Mouse (Mus musculus): Measurements from ENCODE around the gene Gpr107. TPM values are rescaled to one million over a fixed set of nuclear protein-coding genes. Genes with fewer than 3 reads are reported as not detected.

Gpr107 gene
- polyA plus RNA-seq, 1 experiment: 27.9 TPM

GRCm38 (mm10) chr2:31209525-31209924, 57.4 kb downstream of the Gpr107 start:
- no peak overlapping the region for H3K4me3 ChIP-seq (replicated peaks; ENCODE audit: control insufficient read depth, low read depth, low read length)
- H3K4me1 ChIP-seq (ENCODE audit: control insufficient read depth, insufficient read depth, low read length): peaks cover 1% of the 10 kb centered on the region; the same call in 1 of the 2 replicates
- 91% methylated on average over 4 of the region's 4 CpGs for WGBS
- TF ChIP-seq CTCF (IDR thresholded peaks at IDR 0.05; ENCODE audit: control insufficient read depth, insufficient read depth, low read length) (no peak), POLR2A (IDR thresholded peaks at IDR 0.05; ENCODE audit: borderline replicate concordance, control insufficient read depth, low read depth, low read length) (no peak)
- H3K27ac ChIP-seq (ENCODE audit: control insufficient read depth, insufficient read depth, low read depth, low read length, poor library complexity): no peak overlapping the region

DNA sequence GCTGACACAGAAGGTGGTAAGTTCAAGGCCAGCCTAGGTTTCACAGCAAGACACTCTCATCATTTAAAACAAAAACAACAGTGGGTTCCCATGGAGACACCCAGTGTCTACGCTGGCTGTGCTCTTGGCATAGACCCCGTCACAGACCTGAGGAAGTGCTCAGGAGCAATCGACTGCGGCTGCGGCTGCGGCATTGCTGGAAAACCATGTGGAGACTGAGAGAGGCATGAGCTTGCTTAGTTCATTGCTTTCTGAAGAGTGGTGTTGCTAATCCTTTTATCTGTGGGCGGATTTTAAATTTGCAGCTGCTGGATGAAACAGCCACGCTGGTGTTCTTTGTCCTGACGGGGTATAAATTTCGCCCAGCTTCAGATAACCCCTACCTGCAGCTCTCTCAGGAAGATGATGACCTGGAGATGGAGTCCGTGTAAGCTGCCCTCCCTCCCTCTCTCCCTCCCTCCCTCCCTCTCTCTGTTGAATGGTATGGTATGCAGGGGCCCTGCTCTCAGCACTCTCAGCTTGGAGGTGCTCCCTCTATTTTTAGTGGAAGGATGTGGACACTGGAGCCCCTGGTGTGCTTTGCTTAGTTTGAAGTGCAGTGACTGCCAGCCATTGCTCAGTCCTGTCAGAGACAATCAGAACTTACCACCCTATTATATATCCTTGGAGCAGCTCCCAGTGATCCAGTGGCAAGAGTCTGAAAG, 58.2 kb downstream of the Gpr107 start:
- TF ChIP-seq CTCF (IDR thresholded peaks at IDR 0.05; ENCODE audit: control insufficient read depth, insufficient read depth, low read length): no peak
- no peak for TF ChIP-seq POLR2A (IDR thresholded peaks at IDR 0.05; ENCODE audit: borderline replicate concordance, control insufficient read depth, low read depth, low read length)
- Histone ChIP-seq H3K4me1 (ENCODE audit: control insufficient read depth, insufficient read depth, low read length) (peaks cover 1% of the 10 kb centered on the region; the same call in 1 of the 2 replicates), H3K4me3 (replicated peaks; ENCODE audit: control insufficient read depth, low read depth, low read length) (no peak overlapping the region), H3K27ac (ENCODE audit: control insufficient read depth, insufficient read depth, low read depth, low read length, poor library complexity) (no peak overlapping the region)
- 92% methylated on average over 11 of the region's 11 CpGs for WGBS

GRCm38 (mm10) chr2:31211204-31211603, 59.1 kb downstream of the Gpr107 start:
- TF ChIP-seq POLR2A (IDR thresholded peaks at IDR 0.05; ENCODE audit: borderline replicate concordance, control insufficient read depth, low read depth, low read length) (no peak), CTCF (IDR thresholded peaks at IDR 0.05; ENCODE audit: control insufficient read depth, insufficient read depth, low read length) (no peak)
- Histone ChIP-seq H3K27ac (ENCODE audit: control insufficient read depth, insufficient read depth, low read depth, low read length, poor library complexity) (no peak overlapping the region), H3K4me3 (replicated peaks; ENCODE audit: control insufficient read depth, low read depth, low read length) (no peak overlapping the region), H3K4me1 (ENCODE audit: control insufficient read depth, insufficient read depth, low read length) (no peaks in the 10 kb centered on the region; the same call in 1 of the 2 replicates)
- WGBS: 82% methylated on average over 3 of the region's 3 CpGs

- WGBS: 91% methylated on average over 16 of the region's 16 CpGs
- Histone ChIP-seq H3K27ac (ENCODE audit: control insufficient read depth, insufficient read depth, low read depth, low read length, poor library complexity) (no peak overlapping the region), H3K4me1 (ENCODE audit: control insufficient read depth, insufficient read depth, low read length) (no peaks in the 10 kb centered on the region), H3K4me3 (replicated peaks; ENCODE audit: control insufficient read depth, low read depth, low read length) (no peak overlapping the region)
- TF ChIP-seq POLR2A (IDR thresholded peaks at IDR 0.05; ENCODE audit: borderline replicate concordance, control insufficient read depth, low read depth, low read length) (no peak), CTCF (IDR thresholded peaks at IDR 0.05; ENCODE audit: control insufficient read depth, insufficient read depth, low read length) (no peak)
Observed at GRCm38 (mm10) chr2:31214211-31214796, 62.2 kb downstream of the Gpr107 start.

DNA sequence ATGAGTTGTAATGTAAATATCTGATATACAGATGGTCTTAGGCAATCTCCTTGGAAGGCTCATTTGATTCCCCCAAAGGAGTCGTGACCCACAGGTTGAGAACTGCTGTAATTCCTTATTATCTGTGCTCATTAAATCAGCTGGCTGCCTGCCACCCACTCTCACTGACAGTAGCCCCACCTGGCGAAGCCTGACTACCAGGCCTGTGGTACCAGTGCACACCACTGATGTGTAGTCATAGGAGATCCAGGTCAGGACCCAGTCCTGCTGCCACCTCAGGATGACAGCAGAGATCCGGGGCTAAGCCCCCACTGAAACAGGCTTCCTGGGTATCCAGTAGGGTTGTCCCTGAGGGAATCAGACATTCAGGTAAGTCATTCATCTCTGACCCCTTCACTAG, 66.5 kb downstream of the Gpr107 start:
- WGBS: 69% methylated on average over 3 of the region's 3 CpGs
- Histone ChIP-seq H3K4me1 (ENCODE audit: control insufficient read depth, insufficient read depth, low read length) (no peaks in the 10 kb centered on the region), H3K27ac (ENCODE audit: control insufficient read depth, insufficient read depth, low read depth, low read length, poor library complexity) (no peak overlapping the region), H3K4me3 (replicated peaks; ENCODE audit: control insufficient read depth, low read depth, low read length) (no peak overlapping the region)
- TF ChIP-seq CTCF (IDR thresholded peaks at IDR 0.05; ENCODE audit: control insufficient read depth, insufficient read depth, low read length) (no peak), POLR2A (IDR thresholded peaks at IDR 0.05; ENCODE audit: borderline replicate concordance, control insufficient read depth, low read depth, low read length) (no peak)

- Histone ChIP-seq H3K27ac (ENCODE audit: control insufficient read depth, insufficient read depth, low read depth, low read length, poor library complexity) (no peak overlapping the region), H3K4me3 (replicated peaks; ENCODE audit: control insufficient read depth, low read depth, low read length) (no peak overlapping the region), H3K4me1 (ENCODE audit: control insufficient read depth, insufficient read depth, low read length) (no peaks in the 10 kb centered on the region)
- no peak for TF ChIP-seq POLR2A (IDR thresholded peaks at IDR 0.05; ENCODE audit: borderline replicate concordance, control insufficient read depth, low read depth, low read length)
- TF ChIP-seq CTCF (IDR thresholded peaks at IDR 0.05; ENCODE audit: control insufficient read depth, insufficient read depth, low read length): no peak
- 77% methylated on average over 6 of the region's 6 CpGs for WGBS
Observed at GRCm38 (mm10) chr2:31219470-31219869, 67.4 kb downstream of the Gpr107 start.

DNA sequence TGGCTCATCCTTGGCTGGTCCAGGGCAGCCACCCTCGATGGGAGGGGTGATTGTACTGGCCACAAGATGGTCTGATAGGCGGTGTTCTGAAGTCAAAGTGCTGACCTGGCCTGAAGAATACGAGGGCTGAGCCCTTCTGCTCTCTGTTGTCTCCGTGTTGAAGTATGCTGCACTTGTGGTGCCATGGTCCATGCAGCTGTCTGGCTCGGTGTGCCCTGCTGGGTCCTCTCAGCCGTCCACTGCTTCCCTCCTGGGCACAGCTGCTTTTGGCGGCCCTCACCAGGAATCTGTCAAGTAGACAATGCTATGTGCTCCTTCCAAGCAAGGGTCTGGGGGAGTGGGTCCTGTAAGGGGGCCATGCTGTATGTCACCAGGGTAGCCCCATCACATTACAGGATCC, 68.7 kb downstream of the Gpr107 start:
- no peaks in the 10 kb centered on the region for H3K4me1 ChIP-seq (ENCODE audit: control insufficient read depth, insufficient read depth, low read length)
- no peak overlapping the region for H3K4me3 ChIP-seq (replicated peaks; ENCODE audit: control insufficient read depth, low read depth, low read length)
- TF ChIP-seq CTCF (IDR thresholded peaks at IDR 0.05; ENCODE audit: control insufficient read depth, insufficient read depth, low read length) (no peak), POLR2A (IDR thresholded peaks at IDR 0.05; ENCODE audit: borderline replicate concordance, control insufficient read depth, low read depth, low read length) (no peak)
- WGBS: 67% methylated on average over 7 of the region's 7 CpGs
- H3K27ac ChIP-seq (ENCODE audit: control insufficient read depth, insufficient read depth, low read depth, low read length, poor library complexity): no peak overlapping the region

- TF ChIP-seq POLR2A (IDR thresholded peaks at IDR 0.05; ENCODE audit: borderline replicate concordance, control insufficient read depth, low read depth, low read length) (no peak), CTCF (IDR thresholded peaks at IDR 0.05; ENCODE audit: control insufficient read depth, insufficient read depth, low read length) (no peak)
- Histone ChIP-seq H3K27ac (ENCODE audit: control insufficient read depth, insufficient read depth, low read depth, low read length, poor library complexity) (no peak overlapping the region), H3K4me1 (ENCODE audit: control insufficient read depth, insufficient read depth, low read length) (no peaks in the 10 kb centered on the region), H3K4me3 (replicated peaks; ENCODE audit: control insufficient read depth, low read depth, low read length) (no peak overlapping the region)
- WGBS: 31% methylated on average over 5 of the region's 5 CpGs
Observed at GRCm38 (mm10) chr2:31221582-31221981, 69.5 kb downstream of the Gpr107 start.

Measured in bone marrow, adult 2 months (tissue).